Mouse (Mus musculus) thymus, postnatal 25 days (tissue): ENCODE results near the gene Vmn2r15.

Experiments used
- DNase-seq: peaks from one replicate; pipeline ENCODE4 v3.0.0; 2022

Vmn2r15 gene

DNA sequence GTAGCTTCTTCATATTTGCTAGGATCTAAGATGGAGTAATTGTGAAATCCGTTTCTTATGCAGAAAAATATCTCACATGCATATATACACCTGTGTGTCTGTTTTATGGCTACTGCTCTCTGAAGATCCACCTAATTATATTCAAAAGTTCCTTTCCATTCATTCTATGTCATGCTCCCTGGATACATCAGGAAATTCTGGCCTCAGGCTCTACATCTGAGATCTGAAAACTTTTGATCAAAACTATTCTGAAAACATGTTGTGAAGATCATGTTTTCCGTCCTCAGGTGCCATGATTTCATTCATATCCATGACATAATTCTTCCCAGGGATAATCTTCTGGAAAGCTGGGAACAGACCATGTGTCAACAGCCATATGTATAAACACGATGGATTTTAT, at the start of gene Vmn2r15:
Vmn2r15 (minus strand) TSS at position 101 of the 400 bp plus-strand sequence.
- DNase-seq = no peak

DNA sequence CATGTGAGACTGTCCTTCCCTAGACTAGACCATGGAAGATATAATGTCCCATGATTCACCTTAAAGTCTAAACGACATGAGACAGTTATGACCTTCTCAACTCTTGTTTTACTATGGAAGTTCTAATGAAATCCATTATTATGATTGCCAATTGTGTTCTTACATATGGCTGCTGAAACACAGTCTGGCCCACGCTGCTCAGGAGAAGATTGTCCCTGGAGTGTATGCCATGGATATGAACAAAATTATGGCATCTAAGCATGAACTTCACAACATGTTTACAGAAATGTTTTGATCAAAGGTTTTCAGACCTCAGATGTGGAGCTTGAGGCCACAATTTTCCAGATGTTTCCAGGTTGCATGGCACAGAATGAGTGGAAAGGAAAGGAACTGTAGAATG, 32.4 kb upstream of the Vmn2r15 start, which contains the start of gene Vmn2r16:
Vmn2r16 (plus strand) TSS at position 301 of the 400 bp plus-strand sequence.
- DNase-seq = no peak

DNA sequence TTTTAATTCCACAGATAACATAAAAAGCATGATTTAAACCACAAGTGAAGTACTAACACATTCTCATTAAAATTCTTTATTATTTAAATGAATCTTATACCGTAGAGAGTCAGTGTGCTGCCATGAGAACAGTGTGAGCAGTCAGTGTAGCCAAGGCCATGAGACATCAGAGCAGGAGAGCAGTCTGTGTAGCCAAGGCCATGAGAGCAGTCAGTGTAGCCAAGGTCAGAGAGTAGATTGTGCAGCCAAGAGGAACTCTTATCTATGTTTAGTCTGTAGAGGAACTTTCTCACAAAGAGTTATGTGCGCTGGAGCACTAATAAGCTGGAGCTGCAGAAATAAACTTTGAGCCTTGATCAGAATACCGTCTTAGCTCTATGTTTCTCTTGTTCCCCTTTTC, 2.8 kb downstream of the Vmn2r15 start:
- DNase-seq = no peak
